Mouse (Mus musculus) embryonic fibroblast, embryonic 13.5 days (primary cell): Measurements from ENCODE around the gene Klc3.

Source experiments
- CTCF ChIP-seq: IDR thresholded peaks from 2 replicates; pipeline ENCODE4 v1.5.1; 2011; ENCODE audit warnings: mild to moderate bottlenecking, control low read depth, low read length, moderate library complexity, borderline replicate concordance; ENCODE audit not compliant: insufficient read depth
- POLR2A ChIP-seq: IDR thresholded peaks from 2 replicates; pipeline ENCODE4 v1.6.1; 2011; ENCODE audit warnings: low read depth, mild to moderate bottlenecking, control low read depth, low read length, moderate library complexity

DNA sequence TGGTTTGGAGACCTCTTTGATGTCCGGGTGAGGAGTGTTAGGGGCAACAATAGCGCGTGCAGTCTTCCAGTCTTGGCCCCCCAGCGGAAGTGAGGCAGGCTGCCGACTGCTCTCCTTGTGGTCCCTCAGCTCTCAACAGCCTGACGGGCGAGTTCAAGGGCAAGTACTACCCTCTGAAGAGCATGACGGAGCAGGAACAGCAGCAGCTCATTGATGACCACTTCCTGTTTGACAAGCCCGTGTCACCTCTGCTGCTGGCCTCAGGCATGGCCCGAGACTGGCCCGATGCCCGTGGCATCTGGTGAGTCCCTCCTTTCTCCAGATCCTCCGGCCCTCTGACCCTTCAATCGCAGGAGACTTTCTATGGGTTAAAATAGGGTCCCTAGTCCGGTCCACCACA is 12.7 kb upstream of the Klc3 start:
- TF ChIP-seq POLR2A, result no peak
- TF ChIP-seq CTCF, result no peak
